Mouse (Mus musculus) cortical plate, adult 2 months (tissue): ENCODE measurements at regions not wholly inside any gene's neighbourhood (a gene's known extent, or its start where the extent isn't known, plus 50 kb on each side); places are given as distances from the start of the nearest gene placed in this dataset.

ENCODE experiments used
- CTCF ChIP-seq: fragments of 200-500 bp; IDR thresholded peaks from 2 replicates; pipeline ENCODE4 v1.5.1; 2011; ENCODE audit warnings: mild to moderate bottlenecking, control low read depth, low read length; ENCODE audit not compliant: insufficient read depth; ENCODE audit errors: extremely low read depth
- POLR2A ChIP-seq: fragments of 200-500 bp; IDR thresholded peaks from 2 replicates; pipeline ENCODE4 v1.6.1; 2011; ENCODE audit warnings: mild to moderate bottlenecking, low read length, control low read depth; ENCODE audit not compliant: insufficient read depth; ENCODE audit errors: extremely low read depth

DNA sequence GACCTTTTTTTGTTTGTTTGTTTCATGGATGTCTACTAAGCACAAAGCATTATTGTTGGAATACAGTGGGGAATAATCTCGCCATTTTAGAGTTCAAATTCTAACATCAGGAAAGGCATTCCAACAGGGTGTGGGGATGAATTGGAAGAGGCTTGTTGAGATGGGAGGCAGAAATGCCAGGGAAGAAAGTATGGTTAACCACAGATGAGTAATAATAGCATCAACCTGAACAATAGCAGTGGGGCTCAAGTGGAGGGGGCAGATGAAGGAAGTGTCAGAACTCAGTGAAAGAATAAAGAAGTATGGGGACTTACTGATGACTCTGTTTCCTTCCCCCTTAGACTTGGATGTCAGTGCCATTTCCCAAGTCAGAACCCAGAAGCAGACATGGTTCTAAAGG lies 94.5 kb upstream of the Gdnf start:
- TF ChIP-seq CTCF (no peak), POLR2A (no peak)
